Mouse (Mus musculus): ENCODE measurements around the gene Gm21897. TPM values are rescaled to one million over a fixed set of nuclear protein-coding genes. Genes with fewer than 3 reads are reported as not detected.

The Gm21897 gene
- total RNA-seq, 1 experiment: 0.45 TPM

GRCm38 (mm10) chr16:15294911-15295659 lies 22.2 kb upstream of the Gm21897 start:
- DNase-seq (ENCODE audit: low read depth, low spot score): no peak
- Histone ChIP-seq H3K4me3 (ENCODE audit: insufficient read depth in 1 of 2, low read depth in 1 of 2, low read length in 2 of 2, poor library complexity in 1 of 2, severe bottlenecking in 1 of 2) (no peak overlapping the region), H3K9ac (ENCODE audit: insufficient read depth, low read depth, low read length, poor library complexity, severe bottlenecking) (no peak overlapping the region), H3K36me3 (ENCODE audit: control insufficient read depth, insufficient read depth, low read length, poor library complexity, severe bottlenecking) (no peaks in the 10 kb centered on the region), H3K27ac (ENCODE audit: insufficient read depth, low read depth, low read length, poor library complexity, severe bottlenecking) (no peak overlapping the region), H3K4me1 (ENCODE audit: control insufficient read depth in 2 of 2, insufficient read depth in 2 of 2, low read length in 2 of 2, poor library complexity in 1 of 2) (peaks cover 3 to 7% of the 10 kb centered on the region in 2 experiments; a peak in 1 of 4 replicates), H3K9me3 (ENCODE audit: control insufficient read depth, insufficient read depth, low read depth, low read length) (no peaks in the 10 kb centered on the region)
- in situ Hi-C loops (cut with MboI; ENCODE audit: low sequenced_read_pairs in 2 of 2, unreplicated experiment in 2 of 2): no loop called here
- TF ChIP-seq CHD2 (IDR thresholded peaks at IDR 0.05; ENCODE audit: low read depth, low read length) (no peak), MAFK (IDR thresholded peaks at IDR 0.05; ENCODE audit: insufficient read depth, low read depth, low read length) (no peak), ZC3H11A (IDR thresholded peaks at IDR 0.05; ENCODE audit: borderline replicate concordance, low read depth, low read length) (no peak), HCFC1 (IDR thresholded peaks at IDR 0.05; ENCODE audit: borderline replicate concordance, insufficient read depth, low read length) (no peak), ZNF384 (IDR thresholded peaks at IDR 0.05; ENCODE audit: low read depth, low read length) (no peak)

GRCm38 (mm10) chr16:15334526-15334925 lies 17.3 kb downstream of the Gm21897 start:
- in situ Hi-C loops (cut with MboI; ENCODE audit: low sequenced_read_pairs in 2 of 2, unreplicated experiment in 2 of 2): no loop called here
- no peak for DNase-seq (ENCODE audit: low read depth, low spot score)
- no peak for TF ChIP-seq CHD2 (IDR thresholded peaks at IDR 0.05; ENCODE audit: low read depth, low read length)
- no peak for TF ChIP-seq ZC3H11A (IDR thresholded peaks at IDR 0.05; ENCODE audit: borderline replicate concordance, low read depth, low read length)
- no peak for TF ChIP-seq ZNF384 (IDR thresholded peaks at IDR 0.05; ENCODE audit: low read depth, low read length)
- TF ChIP-seq HCFC1 (IDR thresholded peaks at IDR 0.05; ENCODE audit: borderline replicate concordance, insufficient read depth, low read length): no peak
- no peak for TF ChIP-seq MAFK (IDR thresholded peaks at IDR 0.05; ENCODE audit: insufficient read depth, low read depth, low read length)
- H3K4me1 ChIP-seq (ENCODE audit: control insufficient read depth in 2 of 2, insufficient read depth in 2 of 2, low read length in 2 of 2, poor library complexity in 1 of 2): no peaks in the 10 kb centered on the region
- no peak overlapping the region for H3K4me3 ChIP-seq (ENCODE audit: insufficient read depth in 1 of 2, low read depth in 1 of 2, low read length in 2 of 2, poor library complexity in 1 of 2, severe bottlenecking in 1 of 2)
- no peaks in the 10 kb centered on the region for H3K36me3 ChIP-seq (ENCODE audit: control insufficient read depth, insufficient read depth, low read length, poor library complexity, severe bottlenecking)
- H3K9me3 ChIP-seq (ENCODE audit: control insufficient read depth, insufficient read depth, low read depth, low read length): no peaks in the 10 kb centered on the region
- H3K27ac ChIP-seq (ENCODE audit: insufficient read depth, low read depth, low read length, poor library complexity, severe bottlenecking): no peak overlapping the region
- no peak overlapping the region for H3K9ac ChIP-seq (ENCODE audit: insufficient read depth, low read depth, low read length, poor library complexity, severe bottlenecking)

GRCm38 (mm10) chr16:15339051-15339450 lies 21.8 kb downstream of the Gm21897 start:
- no peak overlapping the region for H3K9ac ChIP-seq (ENCODE audit: insufficient read depth, low read depth, low read length, poor library complexity, severe bottlenecking)
- no peak overlapping the region for H3K27ac ChIP-seq (ENCODE audit: insufficient read depth, low read depth, low read length, poor library complexity, severe bottlenecking)
- no peaks in the 10 kb centered on the region for H3K9me3 ChIP-seq (ENCODE audit: control insufficient read depth, insufficient read depth, low read depth, low read length)
- in situ Hi-C loops (cut with MboI; ENCODE audit: low sequenced_read_pairs in 2 of 2, unreplicated experiment in 2 of 2): no loop called here
- no peak for TF ChIP-seq ZC3H11A (IDR thresholded peaks at IDR 0.05; ENCODE audit: borderline replicate concordance, low read depth, low read length)
- no peak for TF ChIP-seq CHD2 (IDR thresholded peaks at IDR 0.05; ENCODE audit: low read depth, low read length)
- TF ChIP-seq ZNF384 (IDR thresholded peaks at IDR 0.05; ENCODE audit: low read depth, low read length): no peak
- TF ChIP-seq MAFK (IDR thresholded peaks at IDR 0.05; ENCODE audit: insufficient read depth, low read depth, low read length): no peak
- no peak for TF ChIP-seq HCFC1 (IDR thresholded peaks at IDR 0.05; ENCODE audit: borderline replicate concordance, insufficient read depth, low read length)
- H3K4me1 ChIP-seq (ENCODE audit: control insufficient read depth in 2 of 2, insufficient read depth in 2 of 2, low read length in 2 of 2, poor library complexity in 1 of 2): no peaks in the 10 kb centered on the region
- DNase-seq (ENCODE audit: low read depth, low spot score): no peak
- H3K36me3 ChIP-seq (ENCODE audit: control insufficient read depth, insufficient read depth, low read length, poor library complexity, severe bottlenecking): no peaks in the 10 kb centered on the region
- H3K4me3 ChIP-seq (ENCODE audit: insufficient read depth in 1 of 2, low read depth in 1 of 2, low read length in 2 of 2, poor library complexity in 1 of 2, severe bottlenecking in 1 of 2): no peak overlapping the region

GRCm38 (mm10) chr16:15346045-15346444 lies 28.8 kb downstream of the Gm21897 start:
- in situ Hi-C loops (cut with MboI; ENCODE audit: low sequenced_read_pairs in 2 of 2, unreplicated experiment in 2 of 2): no loop called here
- TF ChIP-seq HCFC1 (IDR thresholded peaks at IDR 0.05; ENCODE audit: borderline replicate concordance, insufficient read depth, low read length) (no peak), ZNF384 (IDR thresholded peaks at IDR 0.05; ENCODE audit: low read depth, low read length) (no peak), CHD2 (IDR thresholded peaks at IDR 0.05; ENCODE audit: low read depth, low read length) (no peak), MAFK (IDR thresholded peaks at IDR 0.05; ENCODE audit: insufficient read depth, low read depth, low read length) (no peak), ZC3H11A (IDR thresholded peaks at IDR 0.05; ENCODE audit: borderline replicate concordance, low read depth, low read length) (no peak)
- no peak overlapping the region for H3K27ac ChIP-seq (ENCODE audit: insufficient read depth, low read depth, low read length, poor library complexity, severe bottlenecking)
- H3K4me3 ChIP-seq (ENCODE audit: insufficient read depth in 1 of 2, low read depth in 1 of 2, low read length in 2 of 2, poor library complexity in 1 of 2, severe bottlenecking in 1 of 2): no peak overlapping the region
- H3K36me3 ChIP-seq (ENCODE audit: control insufficient read depth, insufficient read depth, low read length, poor library complexity, severe bottlenecking): no peaks in the 10 kb centered on the region
- no peak overlapping the region for H3K9ac ChIP-seq (ENCODE audit: insufficient read depth, low read depth, low read length, poor library complexity, severe bottlenecking)
- no peaks in the 10 kb centered on the region for H3K9me3 ChIP-seq (ENCODE audit: control insufficient read depth, insufficient read depth, low read depth, low read length)
- DNase-seq (ENCODE audit: low read depth, low spot score): no peak
- H3K4me1 ChIP-seq (ENCODE audit: control insufficient read depth in 2 of 2, insufficient read depth in 2 of 2, low read length in 2 of 2, poor library complexity in 1 of 2): no peaks in the 10 kb centered on the region

Data from ES-E14 (cell line).